Mouse (Mus musculus): ENCODE measurements at regions not wholly inside any gene's neighbourhood (a gene's known extent, or its start where the extent isn't known, plus 50 kb on each side); places are given as distances from the start of the nearest gene placed in this dataset.
A peak's percentile ranks its signal among the peaks of the same experiment; 100 is the strongest.

DNA sequence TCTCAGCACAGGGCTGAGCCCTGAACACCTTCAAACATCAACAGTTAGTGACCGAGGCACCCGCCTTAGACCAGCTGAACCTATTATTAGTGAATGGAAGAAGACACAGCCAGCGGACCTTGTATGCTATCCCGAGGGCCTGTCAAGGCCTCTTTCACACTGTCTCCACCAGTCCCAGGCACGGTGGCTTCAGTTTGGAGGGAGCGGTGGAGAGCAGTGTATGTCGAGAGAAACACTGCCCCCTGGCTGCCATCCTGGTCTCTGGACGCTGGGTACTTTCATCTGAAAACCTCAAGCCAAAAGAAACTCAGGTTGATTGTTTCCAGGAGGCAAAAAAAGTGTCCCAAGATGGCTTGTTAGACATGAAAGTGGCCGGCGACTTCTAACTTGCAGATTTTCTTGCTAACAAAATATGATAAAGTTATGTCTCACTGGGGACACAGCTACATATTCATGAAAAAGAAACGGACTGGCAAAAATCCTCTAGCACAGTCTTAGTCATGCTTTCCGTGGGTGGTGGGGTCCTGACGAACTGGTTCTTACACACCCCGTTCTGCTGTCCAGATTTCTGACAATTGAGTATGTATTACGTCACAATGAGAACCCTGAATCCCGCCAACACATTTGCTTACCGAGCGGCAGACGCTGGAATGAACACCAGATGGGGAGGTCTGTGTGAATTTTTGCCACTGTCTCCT is 57.2 kb upstream of the Igfbp7 start:
- no peak overlapping the region for H3K4me2 ChIP-seq (ENCODE audit: low read depth, severe bottlenecking)
- ATAC-seq (ENCODE audit: insufficient number of reproducible peaks, low FRiP score, low TSS enrichment, low read depth) (no peak), DNase-seq (ENCODE audit: low spot score) (peak; percentile 77)
- H3K4me1 ChIP-seq (ENCODE audit: control insufficient read depth, insufficient read depth, low read length) = 0 out of 2 replicates have a peak, but pooled peaks cover 2% of the 10 kb centered on the region
- H3K9ac ChIP-seq (ENCODE audit: low read length) = no peak overlapping the region
- no peak overlapping the region for H3K27ac ChIP-seq (replicated peaks; ENCODE audit: low read depth, low read length)
- H3K36me3 ChIP-seq (ENCODE audit: control insufficient read depth, insufficient read depth, low read length) = no peaks in the 10 kb centered on the region
- no peak overlapping the region for H3K4me3 ChIP-seq (ENCODE audit: low read depth, low read length)
- H3K9me3 ChIP-seq (ENCODE audit: control insufficient read depth, low read length) = no peaks in the 10 kb centered on the region
- H3K27me3 ChIP-seq (ENCODE audit: control insufficient read depth, insufficient read depth, low read length) = no peaks in the 10 kb centered on the region
- 52% methylated on average over 19 of the region's 19 CpGs for WGBS

DNA sequence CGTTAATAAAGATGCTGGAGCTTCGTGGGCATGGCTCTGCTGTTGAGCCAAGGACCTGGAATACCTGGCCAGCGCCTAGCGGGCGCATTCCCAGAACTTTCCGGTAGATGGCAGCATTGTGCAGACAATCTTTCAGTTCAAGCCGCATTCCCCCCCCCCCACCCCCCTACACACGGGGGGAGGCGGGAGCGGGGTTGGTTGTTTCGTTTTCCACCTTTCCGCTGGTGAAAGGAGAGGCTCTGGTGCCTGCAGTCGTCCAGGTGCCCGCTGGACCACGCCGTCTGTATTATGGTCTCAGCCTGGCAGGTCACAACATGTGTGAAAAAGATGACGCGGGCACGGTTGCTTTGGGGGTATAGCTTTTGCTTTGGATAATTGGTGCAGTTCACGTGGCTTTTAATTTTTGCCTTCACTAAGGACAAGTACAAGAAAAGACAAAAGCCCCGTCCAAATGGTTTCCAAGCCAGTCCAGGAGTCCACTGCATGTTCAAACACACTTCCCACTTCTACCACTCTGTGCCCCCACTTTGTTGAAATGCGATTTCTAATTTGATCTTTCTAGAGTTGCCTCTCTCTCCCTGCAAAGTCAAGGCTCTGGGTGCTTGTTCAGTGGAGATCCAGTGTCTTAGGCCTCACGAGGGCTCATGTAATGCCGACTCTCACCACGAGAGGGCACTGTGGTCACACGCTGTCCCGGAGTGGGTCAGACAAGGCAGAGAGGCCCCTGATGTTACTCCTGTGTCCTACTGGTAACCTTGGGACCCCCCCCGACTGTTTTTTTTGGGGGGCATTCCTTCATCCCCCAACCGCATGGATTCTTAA is 52.3 kb upstream of the Igfbp7 start:
- H3K36me3 ChIP-seq (ENCODE audit: control insufficient read depth, insufficient read depth, low read length) = no peaks in the 10 kb centered on the region
- H3K4me1 ChIP-seq (ENCODE audit: control insufficient read depth, insufficient read depth, low read length) = 0 out of 2 replicates have a peak, but pooled peaks cover 2% of the 10 kb centered on the region
- under 1% methylated on average over 29 of the region's 29 CpGs for WGBS
- ATAC-seq (ENCODE audit: insufficient number of reproducible peaks, low FRiP score, low TSS enrichment, low read depth) (peak; percentile 82), DNase-seq (ENCODE audit: low spot score) (peak; percentile 98)
- H3K4me2 ChIP-seq (ENCODE audit: low read depth, severe bottlenecking) = peak overlapping the region; percentile 48
- no peaks in the 10 kb centered on the region; the same call in 1 of the 2 replicates for H3K27me3 ChIP-seq (ENCODE audit: control insufficient read depth, insufficient read depth, low read length)
- no peak overlapping the region for H3K27ac ChIP-seq (replicated peaks; ENCODE audit: low read depth, low read length)
- H3K9ac ChIP-seq (ENCODE audit: low read length) = peak overlapping the region; percentile 54
- H3K9me3 ChIP-seq (ENCODE audit: control insufficient read depth, low read length) = no peaks in the 10 kb centered on the region
- peak overlapping the region; percentile 37 for H3K4me3 ChIP-seq (ENCODE audit: low read depth, low read length)
